Comparison of ENCODE assay signal across 8 mouse cellular contexts in the genomic region with DNA sequence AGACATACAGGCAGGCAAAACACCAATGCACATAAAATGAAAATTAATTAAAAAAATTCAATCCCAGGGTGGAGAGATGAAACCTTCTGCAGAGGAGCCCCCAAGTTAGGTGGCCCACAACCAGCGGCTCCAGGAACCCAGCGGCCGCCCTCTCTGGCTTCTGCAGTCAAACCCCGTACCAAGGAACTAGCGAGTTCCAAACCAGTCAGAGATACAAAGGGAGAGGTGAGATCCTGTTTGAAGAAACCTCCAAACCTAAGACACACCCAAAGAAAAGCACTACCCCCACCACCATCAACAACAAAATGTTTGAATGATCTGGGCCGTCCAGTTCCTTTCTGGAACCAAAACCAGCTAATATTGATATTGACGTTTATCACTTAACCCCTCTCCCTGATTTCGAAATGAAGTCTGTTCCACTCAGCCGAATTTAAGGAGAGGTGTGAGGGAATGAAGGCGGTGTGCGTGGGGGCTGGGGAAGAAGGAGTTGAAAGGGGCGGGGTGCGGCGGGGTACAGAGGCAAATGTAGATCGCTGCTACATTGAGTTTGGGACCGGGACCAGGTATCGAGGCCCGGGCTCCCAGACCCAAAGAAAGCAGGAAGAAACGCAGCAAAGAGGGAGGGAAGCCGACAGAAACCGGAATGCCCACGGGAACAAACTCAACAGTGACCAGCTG. TPM values are rescaled to one million over a fixed set of nuclear protein-coding genes. Genes with fewer than 3 reads are reported as not detected.
DNase-seq lines count a peak whose midpoint lies in the region; ATAC-seq lines count a peak whose summit lies in the region.

No protein-coding gene starts in this region.

- peak; percentile 8; the same call in 1 of the 2 replicates for ATAC-seq in heart, embryonic 14.5 days (ENCODE audit: insufficient number of reproducible peaks, insufficient read depth, low FRiP score, low read depth)
- ATAC-seq in embryonic facial prominence, embryonic 14.5 days (ENCODE audit: low read depth) = no peak; the same call in 1 of the 2 replicates
- peak; percentile 62 for ATAC-seq in neural tube, embryonic 14.5 days (ENCODE audit: low read depth)

- H3K9ac ChIP-seq in heart, embryonic 14.5 days (ENCODE audit: low read length) = peak overlapping the region; percentile 75
- H3K9ac ChIP-seq in embryonic facial prominence, embryonic 14.5 days (ENCODE audit: low read depth, low read length) = peak overlapping the region; percentile 71
- H3K9ac ChIP-seq in neural tube, embryonic 14.5 days (replicated peaks; ENCODE audit: low read depth, low read length) = peak overlapping the region; percentile 61

- H3K27me3 ChIP-seq in heart, embryonic 14.5 days (ENCODE audit: control insufficient read depth, insufficient read depth, low read length) = no peaks in the 10 kb centered on the region
- no peaks in the 10 kb centered on the region for H3K27me3 ChIP-seq in embryonic facial prominence, embryonic 14.5 days (replicated peaks; ENCODE audit: control insufficient read depth, insufficient read depth, low read length)
- H3K27me3 ChIP-seq in neural tube, embryonic 14.5 days (ENCODE audit: control insufficient read depth, insufficient read depth, low read length) = no peaks in the 10 kb centered on the region

- peaks cover 12 to 14% of the 10 kb centered on the region in 2 experiments for H3K4me1 ChIP-seq in heart, embryonic 14.5 days (ENCODE audit: control insufficient read depth in 2 of 2, insufficient read depth in 2 of 2, low read length in 2 of 2)
- peaks cover 4% of the 10 kb centered on the region; the same call in 1 of the 2 replicates for H3K4me1 ChIP-seq in embryonic facial prominence, embryonic 14.5 days (ENCODE audit: control insufficient read depth, insufficient read depth, low read length)
- H3K4me1 ChIP-seq in neural tube, embryonic 14.5 days (ENCODE audit: control insufficient read depth, insufficient read depth, low read length) = no peaks in the 10 kb centered on the region

- peak overlapping the region; percentile 68 for H3K4me2 ChIP-seq in heart, embryonic 14.5 days (ENCODE audit: low read length)
- peak overlapping the region; percentile 74 for H3K4me2 ChIP-seq in embryonic facial prominence, embryonic 14.5 days (ENCODE audit: low read depth, low read length)
- H3K4me2 ChIP-seq in neural tube, embryonic 14.5 days (ENCODE audit: low read depth, low read length) = peak overlapping the region; percentile 78

- WGBS in heart, embryonic 14.5 days = 7% methylated on average over 22 of the region's 22 CpGs
- 7% methylated on average over 22 of the region's 22 CpGs for WGBS in embryonic facial prominence, embryonic 14.5 days
- WGBS in neural tube, embryonic 14.5 days = 10% methylated on average over 22 of the region's 22 CpGs

- no peaks in the 10 kb centered on the region for H3K9me3 ChIP-seq in heart, embryonic 14.5 days (ENCODE audit: control insufficient read depth, low read length)
- H3K9me3 ChIP-seq in embryonic facial prominence, embryonic 14.5 days (ENCODE audit: control insufficient read depth, low read length) = no peaks in the 10 kb centered on the region
- no peaks in the 10 kb centered on the region for H3K9me3 ChIP-seq in neural tube, embryonic 14.5 days (ENCODE audit: control insufficient read depth, low read length)

- no peaks in the 10 kb centered on the region for H3K36me3 ChIP-seq in heart, embryonic 14.5 days (ENCODE audit: control insufficient read depth, insufficient read depth, low read length)
- H3K36me3 ChIP-seq in embryonic facial prominence, embryonic 14.5 days (ENCODE audit: control insufficient read depth, insufficient read depth, low read length) = no peaks in the 10 kb centered on the region
- no peaks in the 10 kb centered on the region for H3K36me3 ChIP-seq in neural tube, embryonic 14.5 days (ENCODE audit: control insufficient read depth, insufficient read depth, low read length)

- peak overlapping the region; percentile 80 to 82 for H3K27ac ChIP-seq in heart, embryonic 14.5 days (replicated peaks in 1 of 2; ENCODE audit: control insufficient read depth in 1 of 2, insufficient read depth in 1 of 2, low read depth in 2 of 2, low read length in 2 of 2)
- no peak overlapping the region; the same call in 1 of the 2 replicates for H3K27ac ChIP-seq in embryonic facial prominence, embryonic 14.5 days (replicated peaks; ENCODE audit: low read depth, low read length)
- peak overlapping the region; percentile 61; the same call in 1 of the 2 replicates for H3K27ac ChIP-seq in neural tube, embryonic 14.5 days (ENCODE audit: low read depth, low read length)

- H3K4me3 ChIP-seq in heart, embryonic 14.5 days (ENCODE audit: control insufficient read depth in 1 of 2, insufficient read depth in 1 of 2, low read depth in 1 of 2, low read length in 2 of 2) = peak overlapping the region; percentile 60 to 65
- H3K4me3 ChIP-seq in embryonic facial prominence, embryonic 14.5 days (ENCODE audit: low read depth, low read length) = peak overlapping the region; percentile 63
- peak overlapping the region; percentile 72 for H3K4me3 ChIP-seq in neural tube, embryonic 14.5 days (ENCODE audit: low read depth, low read length)

- DNase-seq in heart, adult 18-20 months = no peak
- peak; percentile 66 for DNase-seq in ES-CJ7 (ENCODE audit: low read depth, low spot score)
- peak; percentile 3 for DNase-seq in embryonic facial prominence, embryonic 14.5 days (ENCODE audit: low spot score)
- peak; percentile 11 to 12 for DNase-seq in kidney, postnatal 4 days
- DNase-seq in layer of hippocampus, adult 11-12 months (ENCODE audit: low spot score) = no peak
- DNase-seq in frontal cortex, adult 2 months (ENCODE audit: extremely low spot score in 1 of 2, low spot score in 1 of 2) = no peak

RNA-seq across cellular contexts. Expression of gene Cct8l1, which starts 13.1 kb away (rescaled TPM):
- polyA plus RNA-seq in heart, embryonic 14.5 days (2014; fragmentation: Nextera tagmentation; extraction: Ambion mirVana) = 0.09 TPM in 1 of 2 replicates, not detected in the other
- total RNA-seq in heart, adult 18-20 months (2021) = under 1 TPM in 1 of 2 experiments, not detected in 1; 0.13 TPM
- polyA plus RNA-seq in embryonic facial prominence, embryonic 14.5 days (2014; fragmentation: Nextera tagmentation; extraction: Ambion mirVana) = not detected in 2 replicates
- not detected in 2 replicates for polyA plus RNA-seq in neural tube, embryonic 14.5 days (2014; fragmentation: Nextera tagmentation; extraction: Ambion mirVana)
- 0.13 and 0.18 TPM in 2 replicates for polyA plus RNA-seq in frontal cortex, adult 2 months (2012; rRNA removed)

RNA-seq across cellular contexts. Expression of gene Kmt2c, which starts 30.4 kb away (rescaled TPM):
- 14.0 and 15.4 TPM in 2 replicates for polyA plus RNA-seq in heart, embryonic 14.5 days (2014; fragmentation: Nextera tagmentation; extraction: Ambion mirVana)
- 10 to 100 TPM; 41.8 to 45.0 TPM for total RNA-seq in heart, adult 18-20 months (2021)
- 19.9 and 20.0 TPM in 2 replicates for polyA plus RNA-seq in embryonic facial prominence, embryonic 14.5 days (2014; fragmentation: Nextera tagmentation; extraction: Ambion mirVana)
- polyA plus RNA-seq in neural tube, embryonic 14.5 days (2014; fragmentation: Nextera tagmentation; extraction: Ambion mirVana) = 29.7 and 31.6 TPM in 2 replicates
- polyA plus RNA-seq in frontal cortex, adult 2 months (2012; rRNA removed) = 40.9 and 44.2 TPM in 2 replicates

Comparison
In these comparisons a context has a peak if more than half of its experiments do, and no peak if none do; other contexts are left out.
1. DNase-seq: peak in ES-CJ7 (single experiment), embryonic facial prominence, embryonic 14.5 days (single experiment) and kidney, postnatal 4 days (2 of 2); none in heart, adult 18-20 months (0 of 2), layer of hippocampus, adult 11-12 months (single experiment) and frontal cortex, adult 2 months (0 of 2).
2. Peak in every context shown above with its lines, with median percentiles within 50 percentile points of each other: H3K4me2 ChIP-seq, H3K4me3 ChIP-seq and H3K9ac ChIP-seq.